Mouse (Mus musculus) kidney, adult 2 months (tissue): ENCODE measurements around the gene Dqx1. TPM values are rescaled to one million over a fixed set of nuclear protein-coding genes. Genes with fewer than 3 reads are reported as not detected.

Source experiments
- DNase-seq: peaks from one replicate; pipeline ENCODE4 v3.0.0; 2021
- H3K27ac ChIP-seq: fragments of 200-500 bp; 2 replicates; pipeline ENCODE4 v1.5.1; 2012; ENCODE audit warnings: low read depth, low read length, control low read depth, inconsistent platforms; ENCODE audit not compliant: insufficient read depth
- H3K27me3 ChIP-seq: fragments of 200-500 bp; replicated peaks from 2 replicates; pipeline ENCODE4 v1.6.1; 2012; ENCODE audit warnings: mild to moderate bottlenecking, moderate library complexity, low read length, inconsistent platforms; ENCODE audit not compliant: control insufficient read depth, insufficient read depth
- H3K36me3 ChIP-seq: fragments of 200-500 bp; 2 replicates; pipeline ENCODE4 v1.6.1; 2012; ENCODE audit warnings: mild to moderate bottlenecking, moderate library complexity, low read length, inconsistent platforms; ENCODE audit not compliant: control insufficient read depth, insufficient read depth
- H3K4me1 ChIP-seq: fragments of 200-500 bp; 2 replicates; pipeline ENCODE4 v1.6.1; 2011; ENCODE audit warnings: low read length; ENCODE audit not compliant: control insufficient read depth, insufficient read depth
- H3K4me3 ChIP-seq: fragments of 200-500 bp; 2 replicates; pipeline ENCODE4 v1.5.1; 2011; ENCODE audit warnings: mild to moderate bottlenecking, low read depth, low read length, control low read depth; ENCODE audit not compliant: insufficient read depth
- CTCF ChIP-seq: fragments of 200-500 bp; conservative IDR thresholded peaks from 2 replicates; pipeline ENCODE4 v1.5.1; 2011; ENCODE audit warnings: low read depth, mild to moderate bottlenecking, control low read depth, low read length, moderate library complexity, mixed read lengths; ENCODE audit not compliant: insufficient read depth, insufficient read length
- POLR2A ChIP-seq: fragments of 200-500 bp; IDR thresholded peaks from one replicate; pipeline ENCODE4 v1.6.1; 2011; ENCODE audit warnings: low read depth, low read length, control low read depth
- WGBS: fragments of 180-500 bp; shearing (Covaris S2); methylation state at CpG from one replicate; pipeline ENCODE4 v1.1.7; 2018; 5-methylcytosine and 5-hydroxymethylcytosine counted together
- polyA plus RNA-seq: library from polyadenylated mRNA; depleted of rRNA; stranded (reverse); fragments of >200 nt; gene quantifications from 2 replicates; pipeline ENCODE4 v1.2.3, GENCODE M21; 2012

Gene Dqx1
- polyA plus RNA-seq, 1 experiment = 8.8 TPM

DNA sequence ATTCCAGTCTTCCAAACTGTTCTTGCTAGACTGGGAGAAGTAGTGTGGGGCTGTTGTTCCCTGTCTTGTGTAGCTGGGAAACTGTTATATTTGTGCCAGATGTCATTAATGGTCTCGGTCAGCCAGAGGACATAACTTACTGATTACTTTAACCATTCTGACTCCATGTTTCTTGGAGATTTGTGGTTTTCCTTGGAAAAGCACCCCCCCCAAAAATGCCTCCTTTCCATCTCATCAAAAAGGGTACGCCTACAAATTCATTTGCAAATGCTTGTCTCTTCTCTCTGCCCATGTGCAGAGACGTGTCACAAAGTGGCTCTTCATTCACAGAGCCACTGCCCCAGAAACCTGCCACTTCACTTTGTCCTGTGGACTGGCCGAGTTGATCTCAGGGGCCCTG lies 33.2 kb upstream of the Dqx1 start:
- Histone ChIP-seq H3K4me3 (no peak overlapping the region), H3K36me3 (no peaks in the 10 kb centered on the region), H3K27me3 (no peaks in the 10 kb centered on the region), H3K27ac (no peak overlapping the region), H3K4me1 (no peaks in the 10 kb centered on the region)
- TF ChIP-seq POLR2A = no peak
- no peak for TF ChIP-seq CTCF
- DNase-seq = no peak
- 70% methylated on average over 4 of the region's 4 CpGs for WGBS

DNA sequence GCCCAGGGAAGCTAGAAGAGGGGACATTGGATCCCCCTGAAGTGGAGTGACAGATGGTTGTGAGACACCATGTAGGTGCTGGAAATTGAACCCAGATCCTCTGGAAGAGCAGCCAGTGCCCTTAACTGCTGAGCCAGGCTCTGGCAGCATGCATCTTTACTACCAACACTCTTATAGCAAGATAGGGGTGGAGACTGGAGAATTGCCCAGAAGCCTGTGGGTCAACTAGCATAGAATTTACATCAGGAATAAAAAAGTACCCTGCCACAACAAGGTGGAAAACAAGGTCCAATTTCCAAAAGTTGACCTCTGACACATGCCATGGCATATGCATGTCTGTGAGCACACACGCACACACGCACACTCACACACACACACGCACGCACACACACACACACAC lies 32.4 kb upstream of the Dqx1 start:
- no peak overlapping the region for H3K27ac ChIP-seq
- H3K36me3 ChIP-seq = no peaks in the 10 kb centered on the region
- WGBS = 92% methylated on average over 4 of the region's 4 CpGs
- TF ChIP-seq POLR2A (no peak), CTCF (no peak)
- H3K4me1 ChIP-seq = no peaks in the 10 kb centered on the region
- no peak for DNase-seq
- H3K27me3 ChIP-seq = no peaks in the 10 kb centered on the region
- no peak overlapping the region for H3K4me3 ChIP-seq

DNA sequence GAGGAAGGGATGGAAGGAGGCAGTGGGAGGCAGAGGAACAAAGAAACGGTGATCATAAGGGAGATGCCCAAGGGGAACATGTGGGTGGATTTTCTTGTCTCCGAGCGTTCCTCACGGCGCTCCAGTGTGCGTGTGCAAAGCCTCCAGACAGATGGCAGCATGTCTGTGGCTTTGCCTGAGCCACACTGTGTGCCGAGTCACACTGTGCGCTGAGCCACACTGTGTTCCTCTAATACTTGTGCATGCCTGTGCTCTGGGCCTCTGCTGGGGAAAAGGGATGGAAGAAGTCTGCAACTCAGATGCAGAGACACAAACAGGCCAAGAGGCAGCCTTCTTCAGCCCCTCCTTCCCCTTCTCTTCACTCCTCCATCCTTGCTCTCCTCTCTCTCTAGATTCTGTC lies 30.4 kb upstream of the Dqx1 start:
- 82% methylated on average over 8 of the region's 8 CpGs for WGBS
- H3K27ac ChIP-seq = no peak overlapping the region
- H3K4me3 ChIP-seq = no peak overlapping the region
- DNase-seq = no peak
- no peaks in the 10 kb centered on the region for H3K4me1 ChIP-seq
- TF ChIP-seq CTCF (no peak), POLR2A (no peak)
- H3K27me3 ChIP-seq = no peaks in the 10 kb centered on the region
- H3K36me3 ChIP-seq = no peaks in the 10 kb centered on the region

DNA sequence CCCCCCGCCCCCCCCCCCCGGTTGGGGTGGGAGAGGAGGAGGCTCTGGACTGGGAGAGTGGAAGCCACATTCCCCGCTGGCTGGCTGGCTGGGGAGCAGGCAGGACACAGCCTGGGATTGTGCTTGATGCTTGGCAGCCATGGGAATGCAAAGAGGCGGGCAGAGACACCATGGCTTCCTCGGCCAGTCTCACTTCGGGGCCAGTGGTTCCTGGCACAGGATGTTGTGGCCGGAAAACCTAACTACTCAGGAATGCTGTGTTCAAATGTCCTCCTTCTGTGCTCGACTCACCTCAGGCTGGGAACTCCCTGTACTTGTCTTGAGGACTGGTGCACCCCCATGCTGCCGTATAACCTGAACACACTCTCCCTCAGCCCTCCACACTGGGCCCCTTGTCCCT lies 29.9 kb upstream of the Dqx1 start:
- Histone ChIP-seq H3K27ac (no peak overlapping the region), H3K27me3 (no peaks in the 10 kb centered on the region), H3K36me3 (no peaks in the 10 kb centered on the region), H3K4me1 (no peaks in the 10 kb centered on the region), H3K4me3 (no peak overlapping the region)
- TF ChIP-seq CTCF (no peak), POLR2A (no peak)
- DNase-seq = no peak
- 53% methylated on average over 7 of the region's 9 CpGs for WGBS

DNA sequence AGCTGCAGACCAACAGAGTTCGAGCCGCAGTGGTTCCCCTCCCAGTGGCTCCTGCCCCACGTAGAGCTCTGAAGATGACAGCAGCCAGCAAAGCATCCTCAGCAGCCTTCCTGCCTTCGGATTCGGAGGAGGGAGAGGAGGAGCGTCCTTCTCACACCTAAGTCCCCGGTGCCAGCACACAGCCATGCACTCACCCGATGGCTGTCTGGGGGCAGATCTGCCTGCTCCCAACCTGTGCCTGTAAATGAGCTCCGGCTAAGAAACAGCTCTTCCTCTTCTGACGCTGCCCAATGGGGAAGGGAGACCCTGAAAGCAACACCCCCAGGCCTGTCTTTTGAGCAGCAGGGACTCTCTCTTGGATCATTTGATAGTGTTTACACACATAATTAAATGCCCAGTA lies 27.9 kb upstream of the Dqx1 start:
- H3K4me1 ChIP-seq = no peaks in the 10 kb centered on the region
- H3K27ac ChIP-seq = no peak overlapping the region
- H3K27me3 ChIP-seq = no peaks in the 10 kb centered on the region
- WGBS = 68% methylated on average over 10 of the region's 10 CpGs
- H3K4me3 ChIP-seq = no peak overlapping the region
- no peaks in the 10 kb centered on the region for H3K36me3 ChIP-seq
- DNase-seq = no peak
- TF ChIP-seq POLR2A (no peak), CTCF (no peak)

DNA sequence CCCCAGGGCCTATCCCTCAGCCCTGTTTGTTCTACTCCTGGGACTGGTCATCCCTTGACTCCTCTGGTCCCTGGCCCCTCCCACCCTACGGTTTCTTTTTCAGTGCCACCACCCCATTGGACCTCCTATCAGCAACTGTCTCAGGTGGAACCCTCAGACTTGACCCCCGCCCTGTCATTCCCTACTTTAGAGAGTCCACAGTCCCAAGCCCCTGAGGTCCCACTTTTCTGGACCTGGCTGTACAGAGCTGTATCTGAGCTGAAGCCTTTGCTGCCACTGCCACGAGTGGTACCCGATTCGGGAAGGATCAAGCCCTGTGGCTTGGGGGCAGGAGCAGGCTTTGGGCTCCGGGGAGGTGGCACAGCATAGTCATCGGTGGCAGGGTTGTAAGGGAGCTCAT lies 26.5 kb upstream of the Dqx1 start:
- DNase-seq = no peak
- Histone ChIP-seq H3K27ac (no peak overlapping the region), H3K4me3 (no peak overlapping the region), H3K27me3 (no peaks in the 10 kb centered on the region), H3K36me3 (no peaks in the 10 kb centered on the region), H3K4me1 (no peaks in the 10 kb centered on the region)
- 88% methylated on average over 7 of the region's 7 CpGs for WGBS
- TF ChIP-seq CTCF (no peak), POLR2A (no peak)

DNA sequence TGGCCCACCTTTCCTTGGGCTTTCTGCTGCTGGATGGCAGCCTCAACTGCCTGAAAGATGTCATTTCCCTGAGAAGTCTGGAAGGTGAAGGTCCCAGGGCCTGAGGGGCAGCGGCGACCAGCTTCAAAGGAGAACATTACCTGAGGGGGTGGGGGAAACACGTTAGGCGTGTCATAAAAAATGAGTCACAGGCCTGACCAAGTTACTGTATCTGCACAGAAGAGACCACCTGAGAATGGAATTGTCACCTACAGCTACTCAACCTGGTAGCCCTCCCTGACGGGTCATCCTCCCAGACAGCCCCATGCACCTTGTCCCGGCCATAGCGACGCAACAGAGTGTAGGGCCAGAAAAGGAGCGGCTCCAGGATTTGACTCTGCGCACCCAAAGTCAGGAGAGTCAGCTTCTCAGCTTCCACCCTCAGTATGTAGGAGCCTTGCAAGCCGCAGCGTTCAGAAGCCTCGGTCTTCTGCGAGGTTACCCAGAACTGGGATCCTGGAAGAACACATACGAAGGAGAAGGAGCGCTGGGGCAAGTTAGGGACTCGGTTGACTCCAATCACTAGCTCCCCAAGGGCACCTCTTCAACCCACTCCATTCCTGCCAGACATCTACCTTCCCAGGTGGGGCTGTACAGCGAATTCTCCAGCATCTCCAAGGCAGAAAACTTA lies 25.6 kb upstream of the Dqx1 start:
- Histone ChIP-seq H3K27me3 (no peaks in the 10 kb centered on the region), H3K4me3 (no peak overlapping the region), H3K4me1 (no peaks in the 10 kb centered on the region), H3K36me3 (no peaks in the 10 kb centered on the region), H3K27ac (no peak overlapping the region)
- TF ChIP-seq POLR2A = no peak
- no peak for TF ChIP-seq CTCF
- no peak for DNase-seq
- WGBS = 75% methylated on average over 18 of the region's 18 CpGs

DNA sequence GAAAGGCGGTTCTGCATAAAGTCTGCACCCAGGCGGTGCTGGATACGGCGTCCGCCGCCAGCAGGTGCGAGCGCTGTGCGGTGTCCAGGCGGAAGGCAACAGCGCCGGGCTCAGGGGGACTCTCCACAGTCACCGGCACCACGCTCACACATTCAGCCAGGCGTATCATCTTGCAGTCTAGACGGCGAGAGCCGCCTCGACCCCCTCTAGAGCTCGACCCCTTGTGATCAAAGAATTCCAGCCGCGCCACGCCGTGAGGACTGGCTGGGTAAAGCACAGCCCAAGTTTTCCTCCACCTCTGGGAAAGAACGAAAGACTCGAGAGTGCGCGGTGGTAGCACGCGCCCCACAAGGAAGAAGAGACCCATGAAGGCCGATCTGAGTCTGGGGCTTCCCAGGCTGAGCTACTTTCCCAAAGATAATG lies 24.9 kb upstream of the Dqx1 start:
- Histone ChIP-seq H3K4me1 (no peaks in the 10 kb centered on the region), H3K4me3 (peak overlapping the region; percentile 66), H3K36me3 (no peaks in the 10 kb centered on the region), H3K27me3 (no peaks in the 10 kb centered on the region), H3K27ac (no peak overlapping the region)
- TF ChIP-seq CTCF = no peak
- TF ChIP-seq POLR2A = no peak
- WGBS = under 1% methylated on average over 31 of the region's 31 CpGs
- peak; percentile 29 for DNase-seq
